Mouse (Mus musculus): ENCODE results near the gene Rlim. TPM values are rescaled to one million over a fixed set of nuclear protein-coding genes. Genes with fewer than 3 reads are reported as not detected.

The Rlim gene
- polyA plus RNA-seq, 1 experiment from 2014 or later = 15.5 TPM

- Histone ChIP-seq H3K4me2 (replicated peaks; ENCODE audit: low read depth, low read length) (no peak overlapping the region), H3K27ac (ENCODE audit: low read length) (no peak overlapping the region), H3K36me3 (ENCODE audit: insufficient read depth, low read length) (no peaks in the 10 kb centered on the region), H3K9ac (replicated peaks; ENCODE audit: low read depth) (no peak overlapping the region), H3K27me3 (replicated peaks; ENCODE audit: insufficient read depth, low read length) (no peaks in the 10 kb centered on the region), H3K4me3 (ENCODE audit: low read depth, low read length) (no peak overlapping the region), H3K9me3 (ENCODE audit: low read length) (no peaks in the 10 kb centered on the region), H3K4me1 (ENCODE audit: insufficient read depth, low read depth, low read length) (no peaks in the 10 kb centered on the region)
- DNase-seq (ENCODE audit: low spot score) = peak; percentile 35
- TF ChIP-seq EP300 (IDR thresholded peaks at IDR 0.05) (no peak), CTCF (IDR thresholded peaks at IDR 0.05) (peak; percentile 65)
- WGBS = 36% methylated on average over 10 of the region's 10 CpGs
- no peak for ATAC-seq
Measured at GRCm38 (mm10) chrX:103991702-103992101, 10.6 kb upstream of the Rlim start.

- Histone ChIP-seq H3K4me1 (ENCODE audit: insufficient read depth, low read depth, low read length) (no peaks in the 10 kb centered on the region), H3K4me3 (ENCODE audit: low read depth, low read length) (no peak overlapping the region), H3K27ac (ENCODE audit: low read length) (no peak overlapping the region), H3K4me2 (replicated peaks; ENCODE audit: low read depth, low read length) (no peak overlapping the region), H3K36me3 (ENCODE audit: insufficient read depth, low read length) (no peaks in the 10 kb centered on the region), H3K27me3 (replicated peaks; ENCODE audit: insufficient read depth, low read length) (no peaks in the 10 kb centered on the region), H3K9me3 (ENCODE audit: low read length) (no peaks in the 10 kb centered on the region), H3K9ac (replicated peaks; ENCODE audit: low read depth) (no peak overlapping the region)
- no peak for ATAC-seq
- 66% methylated on average over 2 of the region's 2 CpGs for WGBS
- DNase-seq (ENCODE audit: low spot score) = no peak
- TF ChIP-seq EP300 (IDR thresholded peaks at IDR 0.05) (no peak), CTCF (IDR thresholded peaks at IDR 0.05) (peak; percentile 52)
Measured at GRCm38 (mm10) chrX:103990392-103990791, 9.3 kb upstream of the Rlim start.

- H3K27me3 ChIP-seq (replicated peaks; ENCODE audit: insufficient read depth, low read length) = no peaks in the 10 kb centered on the region
- H3K4me3 ChIP-seq (ENCODE audit: low read depth, low read length) = no peak overlapping the region
- ATAC-seq = no peak
- TF ChIP-seq EP300 (IDR thresholded peaks at IDR 0.05) = no peak
- TF ChIP-seq CTCF (IDR thresholded peaks at IDR 0.05) = no peak
- no peaks in the 10 kb centered on the region for H3K4me1 ChIP-seq (ENCODE audit: insufficient read depth, low read depth, low read length)
- H3K4me2 ChIP-seq (replicated peaks; ENCODE audit: low read depth, low read length) = no peak overlapping the region
- no peaks in the 10 kb centered on the region for H3K36me3 ChIP-seq (ENCODE audit: insufficient read depth, low read length)
- H3K9ac ChIP-seq (replicated peaks; ENCODE audit: low read depth) = no peak overlapping the region
- DNase-seq (ENCODE audit: low spot score) = peak; percentile 12
- 28% methylated on average over 12 of the region's 12 CpGs for WGBS
- H3K27ac ChIP-seq (ENCODE audit: low read length) = no peak overlapping the region
- no peaks in the 10 kb centered on the region for H3K9me3 ChIP-seq (ENCODE audit: low read length)
Measured at GRCm38 (mm10) chrX:103987215-103987964, 6.3 kb upstream of the Rlim start.

- Histone ChIP-seq H3K9me3 (ENCODE audit: low read length) (no peaks in the 10 kb centered on the region), H3K9ac (replicated peaks; ENCODE audit: low read depth) (no peak overlapping the region), H3K4me2 (replicated peaks; ENCODE audit: low read depth, low read length) (no peak overlapping the region), H3K36me3 (ENCODE audit: insufficient read depth, low read length) (no peaks in the 10 kb centered on the region), H3K27ac (ENCODE audit: low read length) (no peak overlapping the region), H3K4me1 (ENCODE audit: insufficient read depth, low read depth, low read length) (no peaks in the 10 kb centered on the region), H3K4me3 (ENCODE audit: low read depth, low read length) (no peak overlapping the region), H3K27me3 (replicated peaks; ENCODE audit: insufficient read depth, low read length) (no peaks in the 10 kb centered on the region)
- DNase-seq (ENCODE audit: low spot score) (peak; percentile 24), ATAC-seq (0 out of 2 replicates have a peak, but pooled peaks have one; percentile 8)
- TF ChIP-seq CTCF (IDR thresholded peaks at IDR 0.05) (no peak), EP300 (IDR thresholded peaks at IDR 0.05) (no peak)
- 22% methylated on average over 6 of the region's 6 CpGs for WGBS
Measured at GRCm38 (mm10) chrX:103986159-103986558, 5.1 kb upstream of the Rlim start.

- Histone ChIP-seq H3K27ac (ENCODE audit: low read length) (no peak overlapping the region), H3K4me1 (ENCODE audit: insufficient read depth, low read depth, low read length) (no peaks in the 10 kb centered on the region), H3K4me2 (replicated peaks; ENCODE audit: low read depth, low read length) (no peak overlapping the region), H3K36me3 (ENCODE audit: insufficient read depth, low read length) (no peaks in the 10 kb centered on the region), H3K9ac (replicated peaks; ENCODE audit: low read depth) (no peak overlapping the region), H3K9me3 (ENCODE audit: low read length) (no peaks in the 10 kb centered on the region), H3K4me3 (ENCODE audit: low read depth, low read length) (no peak overlapping the region), H3K27me3 (replicated peaks; ENCODE audit: insufficient read depth, low read length) (no peaks in the 10 kb centered on the region)
- DNase-seq (ENCODE audit: low spot score) = peak; percentile 11
- TF ChIP-seq CTCF (IDR thresholded peaks at IDR 0.05) = no peak
- TF ChIP-seq EP300 (IDR thresholded peaks at IDR 0.05) = no peak
- ATAC-seq = no peak
- 36% methylated on average over 5 of the region's 5 CpGs for WGBS
Measured at GRCm38 (mm10) chrX:103984992-103985391, 3.9 kb upstream of the Rlim start.

GRCm38 (mm10) chrX:103981806-103982205 is 722 bp upstream of the Rlim start:
- Histone ChIP-seq H3K4me1 (ENCODE audit: insufficient read depth, low read depth, low read length) (no peaks in the 10 kb centered on the region), H3K36me3 (ENCODE audit: insufficient read depth, low read length) (no peaks in the 10 kb centered on the region), H3K4me3 (ENCODE audit: low read depth, low read length) (0 out of 2 replicates have a peak overlapping the region, but pooled peaks have one; percentile 16), H3K9me3 (ENCODE audit: low read length) (no peaks in the 10 kb centered on the region), H3K9ac (replicated peaks; ENCODE audit: low read depth) (no peak overlapping the region), H3K27me3 (replicated peaks; ENCODE audit: insufficient read depth, low read length) (no peaks in the 10 kb centered on the region), H3K4me2 (replicated peaks; ENCODE audit: low read depth, low read length) (peak overlapping the region; percentile 37; the same call in 1 of the 2 replicates), H3K27ac (ENCODE audit: low read length) (peak overlapping the region; percentile 86)
- TF ChIP-seq EP300 (IDR thresholded peaks at IDR 0.05) = no peak
- no peak for TF ChIP-seq CTCF (IDR thresholded peaks at IDR 0.05)
- no peak for DNase-seq (ENCODE audit: low spot score)
- WGBS = 68% methylated on average over 10 of the region's 10 CpGs
- ATAC-seq = no peak; the same call in 1 of the 2 replicates

Measured in lung, postnatal 0 days (tissue).